In genomic region chr5:72259298-72259621, GRCm38 (mm10) we compare ENCODE assay signal across 11 mouse cellular contexts.
DNase-seq lines count a peak whose midpoint lies in the region; ATAC-seq lines count a peak whose summit lies in the region.
"Had no signal": no experiment of that assay in that cellular context is flagged by ENCODE, and none has a peak within 500 bp of the region (broad histone marks: within the 10 kb centered on the region; RNA-seq: fewer than 3 reads in every experiment).

No protein-coding gene starts in this region.

- H3K4me3 ChIP-seq in limb, embryonic 13.5 days, result no peak overlapping the region
- H3K4me3 ChIP-seq in limb, embryonic 10.5 days, result no peak overlapping the region
- peak overlapping the region; percentile 62 for H3K4me3 ChIP-seq in megakaryocyte, embryonic 14.5 days (replicated peaks)
- H3K4me3 ChIP-seq: embryonic facial prominence, embryonic 13.5 days; lung, embryonic 15.5 days had no signal

- no peak overlapping the region for H3K9ac ChIP-seq in limb, embryonic 13.5 days
- H3K9ac ChIP-seq: embryonic facial prominence, embryonic 13.5 days; lung, embryonic 15.5 days had no signal

- no peaks in the 10 kb centered on the region for H3K27me3 ChIP-seq in limb, embryonic 13.5 days
- H3K27me3 ChIP-seq in limb, embryonic 10.5 days (ENCODE audit: low read depth, poor library complexity, severe bottlenecking), result no peaks in the 10 kb centered on the region
- H3K27me3 ChIP-seq in megakaryocyte, embryonic 14.5 days (replicated peaks), result no peaks in the 10 kb centered on the region
- H3K27me3 ChIP-seq: embryonic facial prominence, embryonic 13.5 days; lung, embryonic 15.5 days had no signal

- no peak for DNase-seq in limb, embryonic 10.5 days (ENCODE audit: low spot score)
- DNase-seq in ES-CJ7 (ENCODE audit: low read depth, low spot score), result peak; percentile 93
- peak; percentile 21 for DNase-seq in c-Kit-positive CD71-positive TER-119-positive erythroid progenitor cells, embryonic 14.5 days (ENCODE audit: low spot score)
- no peak for DNase-seq in adrenal gland, postnatal 4 days (ENCODE audit: low spot score in 2 of 2)
- DNase-seq in right cerebral cortex, postnatal 4 days, result no peak
- no peak for DNase-seq in cerebellum, adult 9-11 months
- DNase-seq: gastrocnemius, postnatal 14 days had no signal

- WGBS in limb, embryonic 13.5 days, result 78% methylated on average over 3 of the region's 3 CpGs
- 82% methylated on average over 3 of the region's 3 CpGs for WGBS in limb, embryonic 10.5 days

- H3K27ac ChIP-seq in limb, embryonic 13.5 days, result no peak overlapping the region
- H3K27ac ChIP-seq in limb, embryonic 10.5 days, result no peak overlapping the region
- H3K27ac ChIP-seq: embryonic facial prominence, embryonic 13.5 days; lung, embryonic 15.5 days had no signal

- no peak overlapping the region for H3K4me2 ChIP-seq in limb, embryonic 13.5 days (replicated peaks)
- H3K4me2 ChIP-seq: embryonic facial prominence, embryonic 13.5 days; lung, embryonic 15.5 days had no signal

- H3K9me3 ChIP-seq in limb, embryonic 13.5 days, result no peaks in the 10 kb centered on the region
- H3K9me3 ChIP-seq in limb, embryonic 10.5 days (replicated peaks), result no peaks in the 10 kb centered on the region
- no peaks in the 10 kb centered on the region for H3K9me3 ChIP-seq in megakaryocyte, embryonic 14.5 days
- H3K9me3 ChIP-seq: embryonic facial prominence, embryonic 13.5 days; lung, embryonic 15.5 days had no signal

- no peaks in the 10 kb centered on the region for H3K4me1 ChIP-seq in limb, embryonic 13.5 days
- H3K4me1 ChIP-seq in limb, embryonic 10.5 days, result no peaks in the 10 kb centered on the region
- peaks cover 36% of the 10 kb centered on the region for H3K4me1 ChIP-seq in megakaryocyte, embryonic 14.5 days
- H3K4me1 ChIP-seq: lung, embryonic 15.5 days had no signal

- peaks cover 17% of the 10 kb centered on the region; the same call in 1 of the 2 replicates for H3K36me3 ChIP-seq in limb, embryonic 13.5 days
- peaks cover 11% of the 10 kb centered on the region for H3K36me3 ChIP-seq in limb, embryonic 10.5 days
- peaks cover 10% of the 10 kb centered on the region for H3K36me3 ChIP-seq in megakaryocyte, embryonic 14.5 days (replicated peaks; ENCODE audit: low read length)
- H3K36me3 ChIP-seq: lung, embryonic 15.5 days had no signal

- peak; percentile 19; the same call in 1 of the 2 replicates for ATAC-seq in limb, embryonic 13.5 days (ENCODE audit: low FRiP score, low read depth)

Comparison
In these comparisons a context has a peak if more than half of its experiments do, and no peak if none do; other contexts are left out.
1. DNase-seq: peak in ES-CJ7 (single experiment) and c-Kit-positive CD71-positive TER-119-positive erythroid progenitor cells, embryonic 14.5 days (single experiment); none in limb, embryonic 10.5 days (single experiment), adrenal gland, postnatal 4 days (0 of 2), right cerebral cortex, postnatal 4 days (single experiment) and cerebellum, adult 9-11 months (single experiment).